In the genomic region with DNA sequence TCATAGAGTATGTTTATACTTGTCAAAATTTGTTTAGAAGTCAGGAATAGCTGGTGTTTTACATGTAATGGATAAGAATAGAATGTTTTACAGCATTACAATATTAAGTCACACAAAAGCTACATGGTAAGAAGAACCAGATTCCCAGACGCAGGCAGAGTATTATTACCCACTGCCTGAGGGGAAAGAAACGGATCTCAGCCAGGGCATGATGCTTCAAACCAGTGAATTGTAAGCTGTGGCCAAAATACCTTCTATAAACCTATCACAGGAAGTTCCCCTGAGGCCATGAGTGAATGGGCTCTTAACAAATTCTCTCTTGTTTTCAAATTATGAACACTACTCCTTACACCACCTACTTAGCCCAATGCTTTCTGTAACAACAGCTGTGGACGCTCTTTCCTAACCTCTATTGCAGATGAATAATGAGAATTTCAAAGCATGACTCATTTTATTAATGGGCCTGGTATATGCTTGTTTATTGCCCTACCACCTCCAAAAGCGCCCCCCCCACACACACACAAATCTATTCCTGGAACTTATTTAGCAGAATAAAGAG, we compare ENCODE assay signal across 12 mouse cellular contexts.
"Had no signal": no experiment of that assay in that cellular context is flagged by ENCODE, and none has a peak within 500 bp of the region (broad histone marks: within the 10 kb centered on the region; RNA-seq: fewer than 3 reads in every experiment).

No protein-coding gene starts in this region.

- DNase-seq: kidney, adult 8-10 months; kidney, postnatal 36 days; layer of hippocampus, adult 9-11 months; liver; lung, adult 18-20 months; midbrain, embryonic 14.5 days; right cerebral cortex, adult 18-20 months; right cerebral cortex, postnatal 25 days; thymus, postnatal 36 days had no signal

- ATAC-seq: intestine, postnatal 0 days had no signal

- H3K27ac ChIP-seq: kidney, postnatal 0 days; liver, embryonic 14.5 days had no signal

- H3K9ac ChIP-seq: liver, embryonic 14.5 days had no signal
